Mouse (Mus musculus) heart, adult 2 months (tissue): ENCODE results near the gene Csnk1g2. TPM values are rescaled to one million over a fixed set of nuclear protein-coding genes. Genes with fewer than 3 reads are reported as not detected.
A peak's percentile ranks its signal among the peaks of the same experiment; 100 is the strongest.

Source experiments
- DNase-seq, 2 experiments: peaks; one replicate each; pipeline ENCODE4 v3.0.0; 2021
- H3K27ac ChIP-seq: fragments of 200-600 bp; 2 replicates; pipeline ENCODE4 v1.8.1; 2022
- H3K27me3 ChIP-seq: fragments of 200-500 bp; 2 replicates; pipeline ENCODE4 v1.6.1; 2012; ENCODE audit warnings: mild to moderate bottlenecking, low read length, inconsistent platforms, mixed read lengths; ENCODE audit not compliant: control insufficient read depth, insufficient read depth
- H3K36me3 ChIP-seq: fragments of 200-500 bp; 2 replicates; pipeline ENCODE4 v1.6.1; 2012; ENCODE audit warnings: low read length, inconsistent platforms; ENCODE audit not compliant: control insufficient read depth, insufficient read depth
- H3K4me1 ChIP-seq: fragments of 200-500 bp; 2 replicates; pipeline ENCODE4 v1.6.1; 2011; ENCODE audit warnings: low read length; ENCODE audit not compliant: control insufficient read depth, insufficient read depth
- H3K4me3 ChIP-seq: fragments of 200-600 bp; 2 replicates; pipeline ENCODE4 v1.8.1; 2022
- H3K79me2 ChIP-seq: fragments of 200-500 bp; replicated peaks from 2 replicates; pipeline ENCODE4 v1.6.1; 2012; ENCODE audit warnings: mild to moderate bottlenecking, inconsistent platforms, low read length, moderate library complexity, mixed read lengths; ENCODE audit not compliant: control insufficient read depth, insufficient read depth
- H3K9ac ChIP-seq: fragments of 200-500 bp; 2 replicates; pipeline ENCODE4 v1.6.1; 2012; ENCODE audit warnings: low read depth, mild to moderate bottlenecking, control low read depth, inconsistent platforms, low read length, mixed read lengths
- CTCF ChIP-seq: fragments of 200-600 bp; IDR thresholded peaks from 2 replicates; pipeline ENCODE4 v1.8.1; 2022; ENCODE audit warnings: antibody characterized with exemption, mild to moderate bottlenecking, moderate library complexity
- EP300 ChIP-seq: fragments of 200-500 bp; IDR thresholded peaks from 2 replicates; pipeline ENCODE4 v1.6.1; 2011; ENCODE audit warnings: low read depth, low read length, control low read depth; ENCODE audit not compliant: insufficient read depth
- POLR2A ChIP-seq: fragments of 200-500 bp; IDR thresholded peaks from 2 replicates; pipeline ENCODE4 v1.6.1; 2011; ENCODE audit warnings: mild to moderate bottlenecking, low read depth, low read length, control low read depth; ENCODE audit not compliant: insufficient read depth
- WGBS: fragments of 180-500 bp; shearing (Covaris S2); methylation state at CpG from one replicate; pipeline ENCODE4 v1.1.7; 2018; 5-methylcytosine and 5-hydroxymethylcytosine counted together
- intact Hi-C: fragments of 180-260 bp; cut with DNase I; formaldehyde crosslinking; loops from one replicate; pipeline ENCODE4 v1.15.1; 2025
- polyA plus RNA-seq: library from polyadenylated mRNA; depleted of rRNA; stranded (reverse); fragments of >200 nt; gene quantifications from 2 replicates; pipeline ENCODE4 v1.2.3, GENCODE M21; 2012
- total RNA-seq, 2 experiments: library from RNA; stranded (reverse); gene quantifications; 2 replicates each; pipeline ENCODE4 v1.2.3; 2021

The Csnk1g2 gene
- total and polyA plus RNA-seq, 3 experiments = 117 to 130 (median 130) TPM

GRCm38 (mm10) chr10:80671936-80672690, 49.5 kb downstream of the Csnk1g2 start:
- intact Hi-C loops = no loop called here
- DNase-seq = peak in 1 of 2 experiments; percentile 64
- TF ChIP-seq CTCF (no peak), EP300 (peak; percentile 76), POLR2A (no peak)
- 0 out of 2 replicates have a peak overlapping the region, but pooled peaks have one; percentile 1 for H3K4me3 ChIP-seq
- H3K27me3 ChIP-seq = no peaks in the 10 kb centered on the region
- peak overlapping the region; percentile 97 for H3K27ac ChIP-seq
- peaks cover 23% of the 10 kb centered on the region for H3K36me3 ChIP-seq
- H3K79me2 ChIP-seq = peaks cover 6% of the 10 kb centered on the region
- peaks cover 40% of the 10 kb centered on the region for H3K4me1 ChIP-seq
- peak overlapping the region; percentile 29 for H3K9ac ChIP-seq
- 57% methylated on average over 11 of the region's 11 CpGs for WGBS

GRCm38 (mm10) chr10:80673690-80674089, 51.1 kb downstream of the Csnk1g2 start:
- intact Hi-C loops = loop anchor here (2.0 kb wide), 1 partner anchor 15 kb away; no protein-coding TSS in a partner anchor
- peaks cover 52% of the 10 kb centered on the region for H3K4me1 ChIP-seq
- DNase-seq = no peak
- TF ChIP-seq CTCF (no peak), EP300 (no peak), POLR2A (no peak)
- no peaks in the 10 kb centered on the region for H3K27me3 ChIP-seq
- peaks cover 6% of the 10 kb centered on the region for H3K79me2 ChIP-seq
- peak overlapping the region; percentile 97 for H3K4me3 ChIP-seq
- peak overlapping the region; percentile 68 for H3K9ac ChIP-seq
- H3K36me3 ChIP-seq = peaks cover 24% of the 10 kb centered on the region
- 63% methylated on average over 3 of the region's 3 CpGs for WGBS
- H3K27ac ChIP-seq = peak overlapping the region; percentile 97

GRCm38 (mm10) chr10:80674161-80674711, 51.6 kb downstream of the Csnk1g2 start:
- intact Hi-C loops = loop anchor here (2.0 kb wide), 1 partner anchor 15 kb away; no protein-coding TSS in a partner anchor
- Histone ChIP-seq H3K9ac (peak overlapping the region; percentile 99), H3K36me3 (peaks cover 27% of the 10 kb centered on the region), H3K27ac (peak overlapping the region; percentile 97), H3K27me3 (no peaks in the 10 kb centered on the region), H3K4me3 (peak overlapping the region; percentile 97), H3K79me2 (peaks cover 6% of the 10 kb centered on the region), H3K4me1 (peaks cover 57% of the 10 kb centered on the region)
- DNase-seq = peak; percentile 73 to 85
- TF ChIP-seq EP300 (peak; percentile 84), CTCF (no peak), POLR2A (peak; percentile 28; the same call in 1 of the 2 replicates)
- 8% methylated on average over 5 of the region's 5 CpGs for whole genome bisulfite sequencing

- H3K9ac ChIP-seq = peak overlapping the region; percentile 99
- WGBS = 1% methylated on average over 6 of the region's 6 CpGs
- H3K27me3 ChIP-seq = no peaks in the 10 kb centered on the region
- intact Hi-C loops = loop anchor here (2.0 kb wide), 1 partner anchor 16 kb away; no protein-coding TSS in a partner anchor
- TF ChIP-seq POLR2A (no peak), CTCF (no peak), EP300 (no peak)
- H3K79me2 ChIP-seq = peaks cover 6% of the 10 kb centered on the region
- peak overlapping the region; percentile 97 for H3K4me3 ChIP-seq
- peaks cover 60% of the 10 kb centered on the region for H3K4me1 ChIP-seq
- peak overlapping the region; percentile 97 for H3K27ac ChIP-seq
- H3K36me3 ChIP-seq = peaks cover 27% of the 10 kb centered on the region
- DNase-seq = peak in 1 of 2 experiments; percentile 42
Measured at GRCm38 (mm10) chr10:80674851-80675404, 52.3 kb downstream of the Csnk1g2 start.

GRCm38 (mm10) chr10:80675405-80676197, 53.0 kb downstream of the Csnk1g2 start:
- peak overlapping the region; percentile 99 for H3K9ac ChIP-seq
- peak overlapping the region; percentile 97 for H3K27ac ChIP-seq
- no peak for TF ChIP-seq CTCF
- TF ChIP-seq EP300 = no peak
- TF ChIP-seq POLR2A = no peak
- H3K4me3 ChIP-seq = peak overlapping the region; percentile 97
- no peaks in the 10 kb centered on the region for H3K27me3 ChIP-seq
- peaks cover 59% of the 10 kb centered on the region for H3K4me1 ChIP-seq
- H3K36me3 ChIP-seq = peaks cover 24% of the 10 kb centered on the region
- peaks cover 6% of the 10 kb centered on the region for H3K79me2 ChIP-seq
- no peak for DNase-seq
- intact Hi-C loops = loop anchor here (2.0 kb wide), 1 partner anchor 17 kb away; no protein-coding TSS in a partner anchor
- WGBS = under 1% methylated on average over 54 of the region's 54 CpGs
